Mouse (Mus musculus): ENCODE measurements at regions not wholly inside any gene's neighbourhood (a gene's known extent, or its start where the extent isn't known, plus 50 kb on each side); places are given as distances from the start of the nearest gene placed in this dataset.

- in situ Hi-C loops (cut with MboI, MseI) = no loop called here
Measured at GRCm38 (mm10) chr16:78877941-78878340, 52.8 kb upstream of the Chodl start.

DNA sequence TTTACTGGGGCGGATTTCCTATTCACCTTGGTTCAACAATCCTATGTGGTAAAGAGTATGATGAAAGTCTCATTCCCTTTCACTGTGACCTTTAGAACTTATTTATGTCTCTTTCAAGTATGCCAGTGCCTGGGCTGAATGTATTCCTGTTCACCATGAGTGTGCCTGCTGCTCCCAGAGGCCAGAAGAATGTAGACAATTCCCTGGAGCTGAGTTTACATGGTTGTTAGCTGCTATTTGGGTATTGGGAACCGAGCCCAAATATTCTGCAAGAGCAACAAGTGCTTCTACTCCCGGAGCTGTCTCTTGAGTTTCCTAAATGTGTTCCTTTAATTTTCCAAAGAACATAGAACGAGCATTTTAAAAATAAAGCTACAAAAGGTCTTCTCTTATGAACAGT, 71.7 kb upstream of the Chodl start:
- in situ Hi-C loops (cut with MboI, MseI) = loop anchor here in 1 of 2 experiments (10.0 kb wide), 1 partner anchor 976 kb away; no protein-coding TSS in a partner anchor

- in situ Hi-C loops (cut with MboI, MseI) = no loop called here
Measured at GRCm38 (mm10) chr16:78830957-78831356, 99.8 kb upstream of the Chodl start.

DNA sequence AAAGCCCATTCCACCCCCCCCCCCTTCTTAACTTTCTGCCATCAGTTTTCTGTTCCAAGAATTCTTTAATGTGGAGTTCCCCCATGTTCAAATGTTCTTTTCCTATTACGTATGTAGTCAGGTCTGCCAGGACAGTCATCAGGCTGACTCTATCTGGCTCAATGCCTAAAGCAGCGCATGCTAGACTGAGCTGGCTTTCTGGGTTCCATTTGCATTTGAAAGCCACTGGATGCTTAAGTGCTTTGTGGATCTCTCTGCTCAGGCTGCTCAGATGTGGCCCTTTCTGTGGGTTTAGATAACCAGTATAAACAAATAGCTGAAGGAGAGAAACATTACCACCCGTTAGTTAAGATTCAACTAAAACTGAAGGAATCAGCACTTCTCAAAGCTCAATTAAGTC, 103.0 kb upstream of the Chodl start:
- in situ Hi-C loops (cut with MboI, MseI) = no loop called here

- in situ Hi-C loops (cut with MboI, MseI) = no loop called here
Measured at GRCm38 (mm10) chr16:78790064-78790463, 140.7 kb upstream of the Chodl start.

GRCm38 (mm10) chr16:78759226-78759625, 171.5 kb upstream of the Chodl start:
- in situ Hi-C loops (cut with MboI, MseI) = loop anchor here in 1 of 2 experiments (10.0 kb wide), 1 partner anchor 706 kb away; no protein-coding TSS in a partner anchor

DNA sequence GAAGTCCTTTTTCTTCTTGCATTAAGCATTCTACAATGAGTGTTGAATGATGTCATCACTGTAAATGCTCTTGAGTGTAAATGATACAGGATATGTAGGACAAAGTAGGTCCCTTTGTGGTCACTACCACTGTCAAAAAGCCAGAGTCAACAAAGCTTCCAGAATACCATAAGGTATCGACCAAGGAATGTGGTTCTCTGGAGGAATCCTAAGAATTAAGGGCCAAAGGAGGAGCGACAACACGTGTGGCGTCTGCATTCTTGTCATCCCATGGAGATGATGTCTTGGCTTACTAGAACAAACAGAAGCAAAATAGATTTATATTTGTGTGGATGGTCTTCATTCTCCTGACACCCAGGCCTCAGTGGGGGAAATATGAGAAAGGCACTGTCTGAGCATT, 161.4 kb upstream of the D16Ertd472e start:
- in situ Hi-C loops (cut with MboI, MseI) = no loop called here

GRCm38 (mm10) chr16:78730583-78731501, 154.3 kb upstream of the D16Ertd472e start:
- in situ Hi-C loops (cut with MboI, MseI) = no loop called here

DNA sequence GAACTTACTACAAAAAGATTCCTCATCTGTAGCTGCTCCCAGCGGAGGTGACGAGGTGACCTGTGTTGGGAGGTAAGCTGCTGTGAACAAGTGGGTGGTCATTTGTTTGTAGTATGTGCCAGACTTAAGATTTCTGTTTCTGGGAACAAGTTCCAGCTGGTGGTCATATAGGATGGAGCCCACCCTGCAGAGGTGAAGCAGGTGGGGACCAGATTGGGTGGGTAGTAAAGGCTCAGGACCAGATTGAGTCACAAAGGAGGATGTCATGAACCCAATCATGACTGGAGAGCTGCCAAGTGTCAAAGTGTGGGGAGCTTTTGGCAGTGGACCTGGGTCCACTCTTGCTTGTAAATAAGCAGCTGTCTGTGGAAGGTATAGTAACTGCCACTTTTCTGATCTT, 149.0 kb upstream of the D16Ertd472e start:
- in situ Hi-C loops (cut with MboI, MseI) = loop anchor here in 1 of 2 experiments (5.0 kb wide), 1 partner anchor 1703 kb away; no protein-coding TSS in a partner anchor

DNA sequence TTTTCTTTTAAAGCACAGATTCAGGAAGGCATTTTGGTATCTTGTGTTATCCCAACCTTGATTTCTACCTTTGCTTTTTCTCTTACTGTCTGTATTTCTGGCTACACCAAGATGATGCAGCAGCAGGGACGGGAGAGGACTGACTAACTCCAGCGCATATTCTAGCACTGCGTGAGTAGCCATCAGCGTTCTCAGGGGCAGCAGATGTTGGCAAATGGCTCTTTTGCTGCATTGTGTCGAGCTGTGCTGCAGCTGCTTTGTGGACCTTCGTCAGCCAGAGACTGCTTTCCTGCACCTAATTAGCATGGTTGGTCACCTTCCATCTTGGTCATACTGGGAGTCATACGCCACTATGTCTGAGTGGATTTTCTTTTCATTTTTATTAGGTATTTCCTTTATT, 133.4 kb upstream of the D16Ertd472e start:
- in situ Hi-C loops (cut with MboI, MseI) = no loop called here

DNA sequence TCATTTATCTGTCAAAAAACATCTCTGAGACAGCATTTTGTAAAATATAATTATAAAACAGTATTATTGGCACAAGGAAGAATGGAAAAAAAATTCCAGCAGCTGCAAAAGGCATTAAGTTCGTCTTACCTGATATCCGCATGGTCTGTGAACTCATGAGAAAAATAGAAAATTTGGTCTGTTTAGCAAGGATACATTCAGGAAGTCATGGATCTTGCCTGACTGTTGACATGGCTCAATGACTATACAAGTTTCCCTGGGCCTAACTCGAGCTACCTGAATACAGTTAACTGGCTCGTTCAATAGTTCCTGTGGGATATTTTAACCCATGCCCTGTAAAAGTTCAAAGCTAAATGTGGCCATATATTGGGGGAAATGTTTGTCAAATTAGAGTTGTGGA, 131.1 kb upstream of the D16Ertd472e start:
- in situ Hi-C loops (cut with MboI, MseI) = no loop called here

DNA sequence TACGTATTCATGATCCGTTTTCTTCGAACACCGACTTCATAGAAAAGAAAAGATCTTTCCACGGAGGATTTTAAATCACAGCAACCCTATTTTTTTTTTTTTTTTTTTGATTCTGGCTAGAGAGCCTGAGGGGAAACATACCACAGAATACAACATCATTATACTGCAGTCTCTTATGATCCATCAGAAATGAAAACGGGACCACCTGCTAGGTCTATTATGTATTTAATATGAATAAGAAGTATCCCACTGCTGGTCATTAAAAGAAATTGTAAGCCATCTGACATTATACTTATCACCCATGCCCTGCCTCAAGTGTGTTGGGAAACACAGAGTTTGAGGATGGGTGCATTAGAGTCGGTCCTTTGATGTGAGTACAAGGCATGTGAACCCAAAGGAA, 130.7 kb upstream of the D16Ertd472e start:
- in situ Hi-C loops (cut with MboI, MseI) = no loop called here

DNA sequence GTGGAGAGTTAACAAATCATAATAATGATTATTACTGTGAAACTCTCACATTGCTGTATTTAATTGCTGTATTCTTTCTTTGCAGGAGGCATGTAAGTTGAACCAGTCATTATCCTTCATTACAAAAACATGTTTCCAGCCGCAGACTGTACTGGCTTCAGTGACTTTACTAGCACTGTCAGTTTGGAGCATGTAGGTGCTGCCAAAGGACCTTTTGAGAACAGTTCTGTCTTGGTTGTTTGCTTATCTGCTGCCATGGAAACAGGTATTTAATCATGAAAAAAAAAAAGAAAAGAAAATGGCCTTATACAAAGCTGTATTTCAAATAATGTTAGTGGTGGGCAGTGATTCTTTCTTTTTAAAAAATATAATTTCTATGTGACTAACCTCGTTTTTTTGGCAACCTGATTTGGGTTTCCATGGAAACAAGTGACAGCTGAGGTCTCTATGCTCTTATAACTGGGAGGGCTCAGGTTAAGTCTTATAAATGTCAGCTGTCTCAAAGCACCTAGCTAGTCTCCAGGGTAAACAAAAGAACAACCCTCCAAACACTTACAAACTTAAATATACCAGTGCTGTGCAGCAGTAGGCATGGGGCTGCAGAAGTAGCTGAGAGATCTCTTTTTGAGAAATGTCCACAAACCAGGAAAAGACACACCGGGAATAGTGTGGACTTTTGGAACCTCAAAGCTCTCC, 121.2 kb upstream of the D16Ertd472e start:
- in situ Hi-C loops (cut with MboI, MseI) = no loop called here

GRCm38 (mm10) chr16:78688251-78688650, 111.7 kb upstream of the D16Ertd472e start:
- in situ Hi-C loops (cut with MboI, MseI) = no loop called here

GRCm38 (mm10) chr16:78685160-78685559, 108.7 kb upstream of the D16Ertd472e start:
- in situ Hi-C loops (cut with MboI, MseI) = no loop called here

- in situ Hi-C loops (cut with MboI, MseI) = no loop called here
Measured at GRCm38 (mm10) chr16:78684031-78684430, 107.5 kb upstream of the D16Ertd472e start.

GRCm38 (mm10) chr16:78661126-78661525, 84.6 kb upstream of the D16Ertd472e start:
- in situ Hi-C loops (cut with MboI, MseI) = no loop called here

- in situ Hi-C loops (cut with MboI, MseI) = loop anchor here in 1 of 2 experiments (5.0 kb wide), 1 partner anchor 48 kb away; no protein-coding TSS in a partner anchor
Measured at GRCm38 (mm10) chr16:78644710-78645109, 68.2 kb upstream of the D16Ertd472e start.

GRCm38 (mm10) chr16:78641717-78642116, 65.2 kb upstream of the D16Ertd472e start:
- in situ Hi-C loops (cut with MboI, MseI) = loop anchor here in 1 of 2 experiments (5.0 kb wide), 1 partner anchor 51 kb away; no protein-coding TSS in a partner anchor

- in situ Hi-C loops (cut with MboI, MseI) = loop anchor here in 1 of 2 experiments (5.0 kb wide), 1 partner anchor 51 kb away; no protein-coding TSS in a partner anchor
Measured at GRCm38 (mm10) chr16:78641205-78641604, 64.7 kb upstream of the D16Ertd472e start.

DNA sequence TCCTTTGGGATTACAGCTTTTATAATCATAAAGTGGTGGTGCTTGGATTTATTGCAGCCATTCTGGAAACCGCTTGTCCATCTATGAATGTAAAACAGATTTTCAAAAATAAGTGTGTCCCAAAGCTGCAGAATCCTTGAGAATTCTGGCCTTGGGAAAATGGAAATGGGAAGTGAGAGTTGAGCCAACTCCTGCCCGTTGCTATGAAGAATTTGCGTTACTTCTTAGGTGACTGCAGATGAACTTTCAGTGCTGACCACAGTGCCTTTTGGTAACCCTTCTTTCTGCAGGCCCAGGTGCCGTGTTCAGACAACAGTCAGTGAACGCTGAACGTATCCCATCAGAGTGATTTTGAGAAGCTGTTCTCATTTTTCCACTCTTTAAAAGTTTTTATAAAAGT, 60.9 kb upstream of the D16Ertd472e start:
- in situ Hi-C loops (cut with MboI, MseI) = loop anchor here (5.0 kb wide), 1 partner anchor 185 kb away; no protein-coding TSS in a partner anchor

- in situ Hi-C loops (cut with MboI, MseI) = loop anchor here (5.0 kb wide), 1 partner anchor 185 kb away; no protein-coding TSS in a partner anchor
Measured at GRCm38 (mm10) chr16:78637015-78637414, 60.5 kb upstream of the D16Ertd472e start.

All from T-helper 17 cell (primary cell).